Mouse (Mus musculus): ENCODE measurements around the gene Tff2. TPM values are rescaled to one million over a fixed set of nuclear protein-coding genes. Genes with fewer than 3 reads are reported as not detected.

Tff2 gene
- polyA plus RNA-seq, 1 experiment from 2014 or later: not detected

DNA sequence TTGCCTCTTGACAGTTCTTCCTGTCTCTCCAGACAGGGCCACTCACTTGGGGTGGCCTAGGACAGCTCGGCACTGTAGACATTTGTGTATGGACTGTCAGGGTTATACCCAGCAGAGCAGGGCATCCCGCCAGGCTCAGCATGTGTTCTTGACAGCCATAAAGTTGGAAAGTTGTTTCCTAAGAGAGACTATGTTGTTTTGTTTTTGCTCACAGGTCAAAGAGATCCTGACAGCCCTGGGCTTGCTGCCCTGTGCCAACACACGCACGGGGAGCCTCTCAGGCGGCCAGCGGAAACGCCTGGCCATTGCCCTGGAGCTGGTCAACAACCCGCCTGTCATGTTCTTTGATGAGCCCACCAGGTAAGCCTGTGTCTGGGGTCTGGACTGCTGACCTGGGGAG, 40.3 kb downstream of the Tff2 start:
- Histone ChIP-seq H3K4me1 (ENCODE audit: control insufficient read depth, insufficient read depth, low read length) (no peaks in the 10 kb centered on the region), H3K36me3 (ENCODE audit: control insufficient read depth, insufficient read depth, low read length) (peaks cover 16% of the 10 kb centered on the region), H3K4me3 (ENCODE audit: low read depth, low read length) (no peak overlapping the region), H3K9ac (ENCODE audit: low read length) (no peak overlapping the region), H3K27me3 (replicated peaks; ENCODE audit: control insufficient read depth, insufficient read depth, low read length) (no peaks in the 10 kb centered on the region), H3K4me2 (ENCODE audit: low read length) (no peak overlapping the region), H3K27ac (ENCODE audit: low read depth, low read length) (no peak overlapping the region), H3K9me3 (replicated peaks; ENCODE audit: control insufficient read depth, low read length) (no peaks in the 10 kb centered on the region)
- ATAC-seq: no peak
- no peak for DNase-seq (ENCODE audit: low spot score)
- WGBS: 86% methylated on average over 8 of the region's 8 CpGs

DNA sequence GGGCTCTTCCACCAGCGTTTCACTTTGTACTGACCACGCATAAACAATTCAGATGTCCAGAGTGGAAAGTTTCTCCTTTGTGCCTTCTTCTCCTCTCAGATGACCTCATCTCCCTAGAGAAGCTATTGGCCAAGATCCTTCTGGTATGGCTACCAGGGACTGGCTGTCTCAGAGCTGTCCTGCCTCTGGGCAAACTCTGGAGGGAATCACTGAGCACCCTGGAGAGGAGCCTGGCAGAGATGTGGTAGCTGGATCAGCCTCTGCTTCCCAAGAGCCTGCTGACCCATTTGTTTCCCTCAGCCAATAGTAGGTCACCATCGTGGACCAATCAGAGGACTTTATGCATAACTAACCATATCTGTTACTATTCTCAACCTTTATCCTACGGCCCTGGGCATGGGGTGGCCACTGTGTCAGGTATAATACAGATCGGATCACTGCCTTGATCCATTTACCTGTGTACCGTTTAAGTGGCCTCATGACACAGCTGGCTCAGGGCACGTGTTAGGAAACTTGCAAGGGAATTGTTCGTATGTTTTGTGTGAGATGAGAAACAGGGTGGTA, 41.0 kb downstream of the Tff2 start:
- ATAC-seq (no peak), DNase-seq (ENCODE audit: low spot score) (no peak)
- WGBS: 90% methylated on average over 8 of the region's 8 CpGs
- Histone ChIP-seq H3K27ac (ENCODE audit: low read depth, low read length) (no peak overlapping the region), H3K4me2 (ENCODE audit: low read length) (no peak overlapping the region), H3K27me3 (replicated peaks; ENCODE audit: control insufficient read depth, insufficient read depth, low read length) (no peaks in the 10 kb centered on the region), H3K9me3 (replicated peaks; ENCODE audit: control insufficient read depth, low read length) (no peaks in the 10 kb centered on the region), H3K4me1 (ENCODE audit: control insufficient read depth, insufficient read depth, low read length) (no peaks in the 10 kb centered on the region), H3K4me3 (ENCODE audit: low read depth, low read length) (no peak overlapping the region), H3K9ac (ENCODE audit: low read length) (no peak overlapping the region), H3K36me3 (ENCODE audit: control insufficient read depth, insufficient read depth, low read length) (peaks cover 11% of the 10 kb centered on the region; the same call in 1 of the 2 replicates)

GRCm38 (mm10) chr17:31098788-31099187, 45.3 kb downstream of the Tff2 start:
- 90% methylated on average over 5 of the region's 5 CpGs for WGBS
- no peaks in the 10 kb centered on the region for H3K9me3 ChIP-seq (replicated peaks; ENCODE audit: control insufficient read depth, low read length)
- H3K36me3 ChIP-seq (ENCODE audit: control insufficient read depth, insufficient read depth, low read length): 0 out of 2 replicates have a peak, but pooled peaks cover 9% of the 10 kb centered on the region
- no peak overlapping the region for H3K9ac ChIP-seq (ENCODE audit: low read length)
- no peaks in the 10 kb centered on the region for H3K27me3 ChIP-seq (replicated peaks; ENCODE audit: control insufficient read depth, insufficient read depth, low read length)
- H3K4me2 ChIP-seq (ENCODE audit: low read length): no peak overlapping the region
- H3K4me1 ChIP-seq (ENCODE audit: control insufficient read depth, insufficient read depth, low read length): no peaks in the 10 kb centered on the region
- no peak overlapping the region for H3K27ac ChIP-seq (ENCODE audit: low read depth, low read length)
- no peak overlapping the region for H3K4me3 ChIP-seq (ENCODE audit: low read depth, low read length)
- DNase-seq (ENCODE audit: low spot score): no peak
- no peak for ATAC-seq

GRCm38 (mm10) chr17:31096893-31097292, 47.2 kb downstream of the Tff2 start:
- ATAC-seq (no peak), DNase-seq (ENCODE audit: low spot score) (no peak)
- H3K36me3 ChIP-seq (ENCODE audit: control insufficient read depth, insufficient read depth, low read length): peaks cover 9% of the 10 kb centered on the region; the same call in 1 of the 2 replicates
- no peak overlapping the region for H3K27ac ChIP-seq (ENCODE audit: low read depth, low read length)
- H3K27me3 ChIP-seq (replicated peaks; ENCODE audit: control insufficient read depth, insufficient read depth, low read length): no peaks in the 10 kb centered on the region
- H3K9ac ChIP-seq (ENCODE audit: low read length): no peak overlapping the region
- H3K4me3 ChIP-seq (ENCODE audit: low read depth, low read length): no peak overlapping the region
- 94% methylated on average over 2 of the region's 2 CpGs for WGBS
- H3K4me2 ChIP-seq (ENCODE audit: low read length): no peak overlapping the region
- H3K4me1 ChIP-seq (ENCODE audit: control insufficient read depth, insufficient read depth, low read length): no peaks in the 10 kb centered on the region
- no peaks in the 10 kb centered on the region for H3K9me3 ChIP-seq (replicated peaks; ENCODE audit: control insufficient read depth, low read length)

DNA sequence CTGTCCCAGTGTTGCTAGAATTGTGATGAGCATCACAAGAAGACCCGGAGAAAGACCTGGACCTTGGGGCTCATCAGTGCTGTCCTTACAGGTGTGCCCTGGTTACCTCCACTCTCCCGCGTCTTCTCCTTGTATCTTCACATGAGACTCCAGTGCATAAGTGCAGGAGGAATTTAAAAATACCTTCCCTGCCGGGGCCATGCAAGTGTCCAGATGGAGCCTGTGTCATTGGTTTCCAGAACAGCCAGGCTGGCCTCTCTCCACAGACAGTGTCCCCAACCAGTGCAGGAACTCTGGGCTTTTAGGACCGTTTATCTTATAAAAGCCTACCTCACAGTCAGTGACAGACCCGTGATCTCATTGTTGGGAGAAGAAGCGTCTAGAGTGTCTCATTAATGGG, 48.5 kb downstream of the Tff2 start:
- Histone ChIP-seq H3K9me3 (replicated peaks; ENCODE audit: control insufficient read depth, low read length) (no peaks in the 10 kb centered on the region), H3K27me3 (replicated peaks; ENCODE audit: control insufficient read depth, insufficient read depth, low read length) (no peaks in the 10 kb centered on the region), H3K36me3 (ENCODE audit: control insufficient read depth, insufficient read depth, low read length) (peaks cover 9% of the 10 kb centered on the region; the same call in 1 of the 2 replicates), H3K4me3 (ENCODE audit: low read depth, low read length) (no peak overlapping the region), H3K4me2 (ENCODE audit: low read length) (no peak overlapping the region), H3K27ac (ENCODE audit: low read depth, low read length) (no peak overlapping the region), H3K4me1 (ENCODE audit: control insufficient read depth, insufficient read depth, low read length) (peaks cover 6% of the 10 kb centered on the region), H3K9ac (ENCODE audit: low read length) (no peak overlapping the region)
- 84% methylated on average over 7 of the region's 7 CpGs for WGBS
- no peak for ATAC-seq
- no peak for DNase-seq (ENCODE audit: low spot score)

GRCm38 (mm10) chr17:31094781-31095180, 49.3 kb downstream of the Tff2 start:
- H3K4me3 ChIP-seq (ENCODE audit: low read depth, low read length): no peak overlapping the region
- no peak overlapping the region for H3K27ac ChIP-seq (ENCODE audit: low read depth, low read length)
- no peaks in the 10 kb centered on the region for H3K9me3 ChIP-seq (replicated peaks; ENCODE audit: control insufficient read depth, low read length)
- H3K36me3 ChIP-seq (ENCODE audit: control insufficient read depth, insufficient read depth, low read length): peaks cover 9% of the 10 kb centered on the region; the same call in 1 of the 2 replicates
- peaks cover 11% of the 10 kb centered on the region for H3K4me1 ChIP-seq (ENCODE audit: control insufficient read depth, insufficient read depth, low read length)
- no peak overlapping the region for H3K4me2 ChIP-seq (ENCODE audit: low read length)
- no peak for DNase-seq (ENCODE audit: low spot score)
- H3K27me3 ChIP-seq (replicated peaks; ENCODE audit: control insufficient read depth, insufficient read depth, low read length): no peaks in the 10 kb centered on the region
- no peak for ATAC-seq
- 50% methylated on average over 5 of the region's 5 CpGs for WGBS
- no peak overlapping the region for H3K9ac ChIP-seq (ENCODE audit: low read length)

Other genes with a start within 250 kb of the Tff2 start
- gene Glp1r, start 242.5 kb downstream of the Tff2 start, polyA plus RNA-seq (2014; fragmentation: Nextera tagmentation; extraction: Ambion mirVana): 0.05 and 0.20 TPM in 2 replicates
- gene Umodl1, start 189.6 kb downstream of the Tff2 start, polyA plus RNA-seq (2014; fragmentation: Nextera tagmentation; extraction: Ambion mirVana): 0.04 TPM in 1 of 2 replicates, not detected in the other
- 16.8 and 19.7 TPM in 2 replicates for gene Abcg1, start 86.6 kb downstream of the Tff2 start, polyA plus RNA-seq (2014; fragmentation: Nextera tagmentation; extraction: Ambion mirVana)
- 0.51 and 1.6 TPM in 2 replicates for gene Tff3, start 14.6 kb downstream of the Tff2 start, polyA plus RNA-seq (2014; fragmentation: Nextera tagmentation; extraction: Ambion mirVana)
- not detected in 2 replicates for gene Tff1, start 21.0 kb upstream of the Tff2 start, polyA plus RNA-seq (2014; fragmentation: Nextera tagmentation; extraction: Ambion mirVana)
- gene Tmprss3, start 54.7 kb upstream of the Tff2 start, polyA plus RNA-seq (2014; fragmentation: Nextera tagmentation; extraction: Ambion mirVana): not detected in 2 replicates
- gene Ubash3a, start 63.6 kb upstream of the Tff2 start, polyA plus RNA-seq (2014; fragmentation: Nextera tagmentation; extraction: Ambion mirVana): not detected in 2 replicates
- 2.9 and 3.6 TPM in 2 replicates for gene Rsph1, start 133.1 kb upstream of the Tff2 start, polyA plus RNA-seq (2014; fragmentation: Nextera tagmentation; extraction: Ambion mirVana)
- 6.9 and 7.9 TPM in 2 replicates for gene Slc37a1, start 142.5 kb upstream of the Tff2 start, polyA plus RNA-seq (2014; fragmentation: Nextera tagmentation; extraction: Ambion mirVana)
- gene Pde9a, start 241.9 kb upstream of the Tff2 start, polyA plus RNA-seq (2014; fragmentation: Nextera tagmentation; extraction: Ambion mirVana): 60.7 and 68.5 TPM in 2 replicates

All from forebrain, embryonic 14.5 days (tissue).